Mouse (Mus musculus): ENCODE results near the gene Sod3. TPM values are rescaled to one million over a fixed set of nuclear protein-coding genes. Genes with fewer than 3 reads are reported as not detected.

Sod3 gene
- 10 to 100 TPM; 34.1 to 35.1 TPM for total RNA-seq (2021)
- long read RNA-seq, experiment 1, transcript Sod3-201 (2 exons, 3,738 nt) = major isoform, 52 of 55 reads
- long read RNA-seq, experiment 1, partial matches to known transcripts = 0 of 55 reads
- long read RNA-seq, experiment 1, other reads (novel, unspliced or antisense) = 3 of 55 reads
- long read RNA-seq, experiment 2, transcript Sod3-201 (2 exons, 3,738 nt) = major isoform, 74 of 82 reads
- long read RNA-seq, experiment 2, partial matches to known transcripts = 7 of 82 reads
- long read RNA-seq, experiment 2, other reads (novel, unspliced or antisense) = 1 of 82 reads

- peak; percentile 12 to 42 for DNase-seq (ENCODE audit: low spot score in 2 of 2)
These were observed at the start of gene Sod3 for GRCm38 (mm10) chr5:52363468-52364150. Gene Sod3 (plus strand): TSS chr5:52363791.

- DNase-seq (ENCODE audit: low spot score in 2 of 2) = no peak
These were observed 46.7 kb upstream of the Sod3 start for GRCm38 (mm10) chr5:52316926-52317325.

GRCm38 (mm10) chr5:52319499-52319898 is 44.1 kb upstream of the Sod3 start:
- no peak for DNase-seq (ENCODE audit: low spot score in 2 of 2)

- no peak for DNase-seq (ENCODE audit: low spot score in 2 of 2)
These were observed 31.5 kb upstream of the Sod3 start for GRCm38 (mm10) chr5:52332120-52332519.

GRCm38 (mm10) chr5:52335590-52335989 is 28.0 kb upstream of the Sod3 start:
- no peak for DNase-seq (ENCODE audit: low spot score in 2 of 2)

- no peak for DNase-seq (ENCODE audit: low spot score in 2 of 2)
These were observed 24.5 kb upstream of the Sod3 start for GRCm38 (mm10) chr5:52339134-52339533.

- no peak for DNase-seq (ENCODE audit: low spot score in 2 of 2)
These were observed 16.7 kb upstream of the Sod3 start for GRCm38 (mm10) chr5:52346890-52347289.

GRCm38 (mm10) chr5:52350451-52350850 is 13.1 kb upstream of the Sod3 start:
- DNase-seq (ENCODE audit: low spot score in 2 of 2) = no peak

- no peak for DNase-seq (ENCODE audit: low spot score in 2 of 2)
These were observed 12.0 kb upstream of the Sod3 start for GRCm38 (mm10) chr5:52351561-52351960.

GRCm38 (mm10) chr5:52352730-52353129 is 10.9 kb upstream of the Sod3 start:
- no peak for DNase-seq (ENCODE audit: low spot score in 2 of 2)

GRCm38 (mm10) chr5:52354441-52354840 is 9.2 kb upstream of the Sod3 start:
- DNase-seq (ENCODE audit: low spot score in 2 of 2) = no peak

- DNase-seq (ENCODE audit: low spot score in 2 of 2) = no peak
These were observed 8.0 kb upstream of the Sod3 start for GRCm38 (mm10) chr5:52355612-52356011.

- DNase-seq (ENCODE audit: low spot score in 2 of 2) = no peak
These were observed 6.3 kb upstream of the Sod3 start for GRCm38 (mm10) chr5:52357175-52357754.

GRCm38 (mm10) chr5:52358120-52358519 is 5.5 kb upstream of the Sod3 start:
- DNase-seq (ENCODE audit: low spot score in 2 of 2) = no peak

GRCm38 (mm10) chr5:52360286-52361049 is 3.1 kb upstream of the Sod3 start:
- no peak for DNase-seq (ENCODE audit: low spot score in 2 of 2)

- no peak for DNase-seq (ENCODE audit: low spot score in 2 of 2)
These were observed 669 bp upstream of the Sod3 start for GRCm38 (mm10) chr5:52362776-52363467.

- no peak for DNase-seq (ENCODE audit: low spot score in 2 of 2)
These were observed 930 bp downstream of the Sod3 start for GRCm38 (mm10) chr5:52364521-52364920.

- no peak for DNase-seq (ENCODE audit: low spot score in 2 of 2)
These were observed 2.3 kb downstream of the Sod3 start for GRCm38 (mm10) chr5:52365930-52366329.

GRCm38 (mm10) chr5:52366661-52367060 is 3.1 kb downstream of the Sod3 start:
- no peak for DNase-seq (ENCODE audit: low spot score in 2 of 2)

- DNase-seq (ENCODE audit: low spot score in 2 of 2) = no peak
These were observed 4.6 kb downstream of the Sod3 start for GRCm38 (mm10) chr5:52367866-52368840.

Data from adrenal gland, postnatal 4 days (tissue).